Mouse (Mus musculus): ENCODE results near the gene Arhgef10l. TPM values are rescaled to one million over a fixed set of nuclear protein-coding genes. Genes with fewer than 3 reads are reported as not detected.

Gene Arhgef10l
- polyA plus RNA-seq, 1 experiment from 2014 or later = 31.2 TPM

DNA sequence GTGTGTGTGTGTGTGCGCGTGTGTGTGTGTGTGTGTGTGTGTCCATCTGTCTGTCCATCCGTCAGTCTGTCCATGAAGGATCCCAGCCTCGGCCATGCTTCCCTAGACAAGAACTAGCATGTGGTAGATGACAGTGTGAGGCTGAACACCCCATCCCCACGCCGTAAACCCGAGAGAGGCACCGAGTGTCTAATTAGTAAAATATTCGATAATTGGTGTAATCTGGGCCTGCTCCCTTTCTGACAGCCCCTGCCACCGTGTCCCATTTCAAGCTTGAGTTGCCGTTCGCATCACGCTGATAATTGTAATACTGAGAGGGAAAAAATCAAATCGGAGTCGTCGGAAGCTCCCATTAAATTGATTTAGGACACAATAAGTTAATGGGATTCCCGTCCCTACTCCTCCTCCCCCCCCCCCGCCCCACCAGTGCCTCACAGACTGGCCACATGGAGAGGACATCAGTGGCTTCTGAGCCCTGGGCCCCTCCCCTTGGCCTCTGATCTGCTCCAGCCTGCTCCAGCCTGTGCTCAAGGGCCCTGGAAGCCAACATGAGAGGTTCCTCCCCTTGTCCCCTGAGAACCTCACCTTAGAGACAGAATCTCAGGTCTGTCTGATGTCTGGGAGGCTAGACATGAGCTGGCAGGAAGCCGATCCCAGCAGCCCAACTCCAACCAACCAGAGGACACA is 160.7 kb downstream of the Arhgef10l start:
- H3K27ac ChIP-seq = peak overlapping the region; percentile 62
- H3K9ac ChIP-seq = no peak overlapping the region
- peaks cover 19% of the 10 kb centered on the region for H3K4me1 ChIP-seq
- ATAC-seq (ENCODE audit: low FRiP score) = peak; percentile 52; the same call in 1 of the 2 replicates
- H3K9me3 ChIP-seq (replicated peaks) = no peaks in the 10 kb centered on the region
- H3K27me3 ChIP-seq = peaks cover 4% of the 10 kb centered on the region; the same call in 1 of the 2 replicates
- no peaks in the 10 kb centered on the region for H3K36me3 ChIP-seq
- no peak overlapping the region for H3K4me3 ChIP-seq
- 56% methylated on average over 17 of the region's 19 CpGs for WGBS
- no peak overlapping the region for H3K4me2 ChIP-seq (replicated peaks)

DNA sequence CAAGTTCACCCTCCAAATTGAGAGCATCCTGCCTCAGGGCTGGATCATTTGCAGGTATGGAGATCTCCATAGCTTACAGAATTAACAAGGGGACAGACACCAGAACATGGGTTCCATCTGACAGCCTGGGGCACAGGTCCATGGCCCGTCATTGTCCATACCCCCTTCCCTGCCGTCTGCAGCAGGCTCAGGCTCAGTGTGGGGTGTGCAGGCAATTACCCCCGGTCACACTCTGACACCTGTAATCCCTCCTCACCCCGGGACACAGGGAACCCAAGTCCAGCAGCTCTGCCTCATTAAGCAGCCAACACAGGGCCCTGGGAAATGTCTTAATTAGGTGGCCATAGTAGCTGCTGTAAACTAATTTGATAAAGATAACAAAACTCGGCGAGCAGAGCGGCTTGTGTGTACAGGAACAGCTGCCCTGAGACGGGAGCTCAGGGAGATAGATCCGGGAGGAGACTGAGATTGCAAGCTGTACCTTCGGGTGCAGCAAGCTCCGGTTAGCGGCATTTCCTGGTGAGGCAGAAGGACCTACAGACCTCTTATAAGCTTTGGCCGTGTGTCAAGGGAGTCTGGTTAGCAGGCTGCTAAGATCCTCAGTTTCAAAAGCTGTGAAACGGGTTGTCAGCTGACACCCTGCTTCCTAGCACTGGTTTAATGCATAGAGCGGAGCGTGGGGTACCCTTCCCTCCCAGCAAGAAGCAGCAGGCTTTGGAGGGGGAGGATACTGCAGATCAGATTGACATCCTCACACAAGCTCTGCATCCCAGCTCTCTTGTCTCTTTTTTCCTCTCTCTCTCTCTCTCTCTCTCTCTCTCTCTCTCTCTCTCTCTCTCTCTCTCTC is 161.5 kb downstream of the Arhgef10l start:
- no peak overlapping the region for H3K4me3 ChIP-seq
- H3K4me1 ChIP-seq = peaks cover 19% of the 10 kb centered on the region
- no peaks in the 10 kb centered on the region for H3K36me3 ChIP-seq
- H3K4me2 ChIP-seq (replicated peaks) = no peak overlapping the region
- H3K27ac ChIP-seq = peak overlapping the region; percentile 62
- no peak overlapping the region for H3K9ac ChIP-seq
- peak; percentile 16 for ATAC-seq (ENCODE audit: low FRiP score)
- peaks cover 4% of the 10 kb centered on the region; the same call in 1 of the 2 replicates for H3K27me3 ChIP-seq
- no peaks in the 10 kb centered on the region for H3K9me3 ChIP-seq (replicated peaks)
- WGBS = 46% methylated on average over 16 of the region's 16 CpGs

- WGBS = 50% methylated on average over 7 of the region's 7 CpGs
- Histone ChIP-seq H3K27ac (no peak overlapping the region), H3K9ac (no peak overlapping the region), H3K4me2 (replicated peaks) (no peak overlapping the region), H3K4me3 (no peak overlapping the region), H3K27me3 (peaks cover 4% of the 10 kb centered on the region), H3K36me3 (no peaks in the 10 kb centered on the region), H3K4me1 (peaks cover 22% of the 10 kb centered on the region), H3K9me3 (replicated peaks) (no peaks in the 10 kb centered on the region)
- no peak for ATAC-seq (ENCODE audit: low FRiP score)
These were observed 165.0 kb downstream of the Arhgef10l start for GRCm38 (mm10) chr4:140500766-140501165.

DNA sequence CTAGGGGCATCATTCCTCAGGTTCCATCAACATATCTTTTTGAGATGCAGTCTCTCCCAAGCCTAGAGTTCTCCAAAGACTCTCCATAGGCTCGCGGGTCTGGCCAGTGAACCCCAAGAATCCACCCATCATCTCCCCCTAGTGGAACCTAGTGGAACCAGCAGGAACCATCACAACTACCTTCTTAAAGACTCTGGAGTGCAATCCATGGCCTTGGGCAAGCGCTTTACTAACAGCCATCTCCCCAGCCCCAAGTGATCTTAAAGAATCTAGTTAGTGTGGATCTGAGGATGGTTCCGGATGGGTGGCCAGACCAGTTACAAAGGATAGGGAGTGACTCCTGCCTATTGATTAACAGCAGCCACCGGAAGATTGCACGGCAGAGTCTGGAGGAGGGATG is 166.2 kb downstream of the Arhgef10l start:
- H3K4me3 ChIP-seq = no peak overlapping the region

DNA sequence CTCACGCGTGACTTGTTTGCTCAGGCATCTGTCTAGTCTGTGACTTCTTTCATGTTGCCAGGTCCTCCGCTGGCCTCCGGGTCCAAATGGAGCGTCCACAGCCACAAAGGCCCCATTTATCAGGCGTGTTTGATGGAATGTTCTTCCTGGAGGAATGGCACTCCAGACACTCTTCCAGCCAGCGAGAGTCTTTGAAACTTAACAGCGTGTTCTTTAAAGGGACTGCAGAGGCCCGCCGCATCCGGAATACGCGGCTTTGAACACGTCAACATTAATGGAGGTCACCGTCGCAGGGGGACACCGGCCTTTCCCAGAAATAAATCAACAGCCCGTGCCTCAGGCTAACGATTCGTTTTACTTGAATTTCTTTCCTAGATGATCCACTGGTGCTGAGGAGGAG is 168.6 kb downstream of the Arhgef10l start:
- no peaks in the 10 kb centered on the region for H3K36me3 ChIP-seq

More for the DNA sequence above, 166.2 kb downstream of the Arhgef10l start:
- WGBS = 84% methylated on average over 6 of the region's 6 CpGs
- H3K27ac ChIP-seq = no peak overlapping the region
- ATAC-seq (ENCODE audit: low FRiP score) = no peak
- peaks cover 15% of the 10 kb centered on the region for H3K4me1 ChIP-seq
- H3K9me3 ChIP-seq (replicated peaks) = no peaks in the 10 kb centered on the region
- H3K4me2 ChIP-seq (replicated peaks) = no peak overlapping the region
- peaks cover 4% of the 10 kb centered on the region for H3K27me3 ChIP-seq
- H3K36me3 ChIP-seq = no peaks in the 10 kb centered on the region
- no peak overlapping the region for H3K9ac ChIP-seq

DNA sequence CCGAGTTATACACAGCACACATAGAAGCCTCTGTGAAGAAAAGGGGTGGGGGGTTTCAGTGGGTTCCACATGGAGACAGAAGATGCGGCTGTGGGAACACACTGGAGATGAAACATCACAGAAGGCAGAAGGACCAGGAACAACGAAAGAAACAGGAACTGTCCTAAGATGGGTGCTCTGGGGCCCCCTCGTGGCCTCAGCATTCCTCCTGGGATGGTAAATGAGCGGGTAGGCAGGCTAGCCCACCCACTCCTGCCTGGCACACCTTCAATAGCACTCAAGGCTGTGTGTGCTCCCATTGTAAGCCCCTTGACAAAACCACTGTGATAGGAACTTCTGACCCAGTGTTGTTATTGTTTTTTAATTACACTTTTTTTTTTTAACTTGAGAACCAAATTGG is 174.3 kb downstream of the Arhgef10l start:
- no peaks in the 10 kb centered on the region for H3K9me3 ChIP-seq (replicated peaks)
- H3K4me3 ChIP-seq = no peak overlapping the region
- H3K27me3 ChIP-seq = no peaks in the 10 kb centered on the region; the same call in 1 of the 2 replicates
- no peak for ATAC-seq (ENCODE audit: low FRiP score)
- H3K4me1 ChIP-seq = 0 out of 2 replicates have a peak, but pooled peaks cover 2% of the 10 kb centered on the region
- no peaks in the 10 kb centered on the region for H3K36me3 ChIP-seq
- H3K27ac ChIP-seq = no peak overlapping the region
- no peak overlapping the region for H3K4me2 ChIP-seq (replicated peaks)
- 52% methylated on average over 5 of the region's 5 CpGs for WGBS
- H3K9ac ChIP-seq = no peak overlapping the region

More for the DNA sequence above, 168.6 kb downstream of the Arhgef10l start:
- peaks cover 4% of the 10 kb centered on the region for H3K27me3 ChIP-seq
- WGBS = 62% methylated on average over 20 of the region's 20 CpGs
- H3K4me2 ChIP-seq (replicated peaks) = no peak overlapping the region
- no peak overlapping the region for H3K27ac ChIP-seq
- no peak overlapping the region for H3K9ac ChIP-seq
- no peak overlapping the region for H3K4me3 ChIP-seq
- H3K9me3 ChIP-seq (replicated peaks) = no peaks in the 10 kb centered on the region
- no peak for ATAC-seq (ENCODE audit: low FRiP score)
- peaks cover 8% of the 10 kb centered on the region for H3K4me1 ChIP-seq

GRCm38 (mm10) chr4:140485442-140485841 is 180.4 kb downstream of the Arhgef10l start:
- Histone ChIP-seq H3K27me3 (no peaks in the 10 kb centered on the region), H3K4me3 (no peak overlapping the region), H3K4me2 (replicated peaks) (no peak overlapping the region), H3K36me3 (no peaks in the 10 kb centered on the region), H3K4me1 (peaks cover 6% of the 10 kb centered on the region; the same call in 1 of the 2 replicates), H3K9ac (no peak overlapping the region), H3K9me3 (replicated peaks) (no peaks in the 10 kb centered on the region), H3K27ac (no peak overlapping the region)
- WGBS = 61% methylated on average over 12 of the region's 12 CpGs
- no peak for ATAC-seq (ENCODE audit: low FRiP score)

DNA sequence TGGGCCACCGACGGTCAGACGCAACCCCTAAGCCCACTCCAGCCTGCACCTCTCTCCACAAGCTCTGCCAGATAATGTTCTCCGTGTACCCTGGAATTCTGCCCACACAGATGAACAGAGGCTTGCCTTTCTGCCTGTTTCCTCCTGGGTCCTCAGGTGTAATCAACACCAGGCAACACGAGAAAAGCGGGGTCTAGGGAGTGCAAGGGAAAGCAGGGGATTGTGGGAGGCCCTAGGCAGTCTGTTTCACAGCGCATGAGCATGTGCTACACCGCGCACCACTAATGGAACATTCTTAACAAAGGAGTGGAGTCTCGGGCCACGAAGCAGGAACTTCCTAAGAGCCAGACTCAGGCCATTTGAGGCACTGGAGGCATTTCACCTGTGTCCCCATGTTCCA is 182.7 kb downstream of the Arhgef10l start:
- 78% methylated on average over 11 of the region's 11 CpGs for WGBS
- Histone ChIP-seq H3K4me2 (replicated peaks) (no peak overlapping the region), H3K27ac (no peak overlapping the region), H3K4me3 (no peak overlapping the region), H3K4me1 (peaks cover 14% of the 10 kb centered on the region), H3K9me3 (replicated peaks) (no peaks in the 10 kb centered on the region), H3K27me3 (no peaks in the 10 kb centered on the region), H3K9ac (no peak overlapping the region), H3K36me3 (no peaks in the 10 kb centered on the region)
- ATAC-seq (ENCODE audit: low FRiP score) = no peak

- no peak for ATAC-seq (ENCODE audit: low FRiP score)
- H3K4me1 ChIP-seq = peaks cover 12% of the 10 kb centered on the region
- H3K27me3 ChIP-seq = no peaks in the 10 kb centered on the region
- H3K36me3 ChIP-seq = no peaks in the 10 kb centered on the region
- 54% methylated on average over 15 of the region's 15 CpGs for WGBS
- no peak overlapping the region for H3K4me2 ChIP-seq (replicated peaks)
- H3K27ac ChIP-seq = no peak overlapping the region
- H3K4me3 ChIP-seq = no peak overlapping the region
- no peak overlapping the region for H3K9ac ChIP-seq
- H3K9me3 ChIP-seq (replicated peaks) = no peaks in the 10 kb centered on the region
These were observed 185.3 kb downstream of the Arhgef10l start for GRCm38 (mm10) chr4:140480369-140481067.

DNA sequence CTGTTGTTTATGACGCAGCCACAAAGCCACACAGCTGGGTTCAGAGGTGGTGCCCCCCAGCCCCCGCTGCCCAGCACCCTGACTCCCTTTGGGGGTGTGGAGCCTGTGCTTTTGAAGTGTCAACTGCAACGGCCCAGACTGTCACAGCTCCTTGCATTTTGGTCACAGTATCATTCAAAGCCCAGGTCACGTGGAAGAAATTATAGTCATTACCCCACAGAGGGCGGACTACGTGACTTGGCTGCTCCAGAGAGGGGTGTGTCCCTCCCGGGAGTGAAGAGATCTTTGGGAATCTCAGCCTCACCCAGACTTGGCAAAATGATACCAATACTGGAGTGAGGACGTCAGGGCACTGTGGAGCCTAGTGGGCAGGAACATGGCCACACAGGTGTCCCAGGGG is 190.6 kb downstream of the Arhgef10l start:
- WGBS = 77% methylated on average over 8 of the region's 8 CpGs

DNA sequence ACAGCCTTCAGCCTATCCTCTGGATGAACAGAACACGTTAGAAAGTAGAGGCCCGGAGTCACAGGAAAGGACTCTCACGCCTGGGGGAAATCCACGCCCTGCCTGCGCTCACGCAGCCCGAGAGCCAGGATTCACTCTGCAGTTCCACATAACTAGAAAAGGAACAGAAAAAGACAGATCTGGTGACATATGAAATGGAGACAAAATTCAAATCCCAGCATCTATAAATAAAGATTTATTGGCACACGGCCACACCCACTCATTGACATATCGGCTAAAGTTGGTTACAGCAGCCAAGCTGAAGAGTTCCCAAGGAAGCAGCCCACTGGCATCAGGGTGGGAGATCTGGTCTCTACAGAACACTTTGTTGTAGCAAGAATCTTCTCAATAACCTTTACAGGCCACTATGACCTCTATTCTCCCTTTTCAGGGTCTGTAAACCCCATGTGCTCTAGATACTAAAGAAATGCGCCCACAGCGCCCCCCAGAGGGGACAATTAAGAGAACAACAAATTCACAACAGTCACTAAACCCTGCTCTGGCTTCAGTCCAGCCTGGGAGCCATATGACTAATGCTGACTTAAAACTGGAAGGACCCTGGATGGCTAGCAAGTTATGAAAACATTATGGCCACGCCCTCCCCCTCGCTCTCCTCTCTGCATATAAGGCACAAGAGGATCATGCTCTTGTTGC is 195.9 kb downstream of the Arhgef10l start:
- no peak for ATAC-seq (ENCODE audit: low FRiP score)
- Histone ChIP-seq H3K4me1 (peaks cover 10% of the 10 kb centered on the region), H3K27ac (no peak overlapping the region), H3K9ac (no peak overlapping the region), H3K4me3 (no peak overlapping the region), H3K9me3 (replicated peaks) (no peaks in the 10 kb centered on the region), H3K27me3 (peaks cover 6% of the 10 kb centered on the region; the same call in 1 of the 2 replicates), H3K36me3 (no peaks in the 10 kb centered on the region), H3K4me2 (replicated peaks) (no peak overlapping the region)
- 70% methylated on average over 13 of the region's 13 CpGs for WGBS

More for the DNA sequence above, 190.6 kb downstream of the Arhgef10l start:
- no peak overlapping the region for H3K4me3 ChIP-seq
- no peak overlapping the region for H3K27ac ChIP-seq
- H3K4me1 ChIP-seq = peaks cover 12% of the 10 kb centered on the region
- H3K9ac ChIP-seq = no peak overlapping the region
- no peaks in the 10 kb centered on the region for H3K36me3 ChIP-seq
- no peak for ATAC-seq (ENCODE audit: low FRiP score)
- H3K27me3 ChIP-seq = no peaks in the 10 kb centered on the region
- H3K9me3 ChIP-seq (replicated peaks) = no peaks in the 10 kb centered on the region
- no peak overlapping the region for H3K4me2 ChIP-seq (replicated peaks)

Measured in hindbrain, embryonic 12.5 days (tissue).